Mouse (Mus musculus): Measurements from ENCODE around the gene Schip1. TPM values are rescaled to one million over a fixed set of nuclear protein-coding genes. Genes with fewer than 3 reads are reported as not detected.
A peak's percentile ranks its signal among the peaks of the same experiment; 100 is the strongest.

The Schip1 gene
- polyA plus RNA-seq, 1 experiment from 2014 or later, result 152 TPM

DNA sequence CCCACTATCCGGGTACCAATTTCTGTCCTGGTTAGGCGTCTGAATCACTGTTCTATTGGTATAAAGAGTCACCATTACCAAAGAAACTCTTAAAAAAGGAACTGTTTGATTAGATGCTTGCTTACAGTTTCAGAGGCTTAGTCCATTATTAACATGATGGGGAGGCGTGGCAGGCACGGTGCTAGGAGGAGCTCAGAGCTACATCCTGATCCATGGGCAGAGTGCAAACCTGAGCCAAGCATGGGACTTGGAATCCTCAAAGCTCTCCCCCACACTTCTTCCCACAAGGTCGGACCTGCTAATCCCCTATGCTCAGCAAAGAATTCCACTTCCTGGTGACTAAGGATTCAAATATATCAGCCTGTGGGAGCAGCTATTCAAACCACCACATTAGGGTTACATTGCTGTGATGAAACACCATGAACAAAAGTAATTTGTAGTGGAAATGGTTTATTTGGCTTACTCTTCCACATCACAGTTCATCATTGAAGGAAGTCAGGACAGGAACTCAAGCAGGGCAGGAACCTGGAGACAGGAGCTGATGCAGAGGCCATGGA, 604.9 kb downstream of the Schip1 start:
- 83% methylated on average over 5 of the region's 5 CpGs for WGBS
- H3K9ac ChIP-seq (replicated peaks; ENCODE audit: low read length), result no peak overlapping the region
- H3K9me3 ChIP-seq (ENCODE audit: control insufficient read depth, low read length), result no peaks in the 10 kb centered on the region
- DNase-seq (no peak), ATAC-seq (ENCODE audit: low FRiP score, low TSS enrichment) (no peak)
- H3K27me3 ChIP-seq (ENCODE audit: control insufficient read depth, insufficient read depth, low read length), result no peaks in the 10 kb centered on the region
- no peak overlapping the region for H3K27ac ChIP-seq (replicated peaks; ENCODE audit: low read depth, low read length)
- 0 out of 2 replicates have a peak, but pooled peaks cover 3% of the 10 kb centered on the region for H3K4me1 ChIP-seq (ENCODE audit: control insufficient read depth, insufficient read depth, low read length)
- no peaks in the 10 kb centered on the region for H3K36me3 ChIP-seq (ENCODE audit: control insufficient read depth, insufficient read depth, low read length)
- no peak overlapping the region for H3K4me3 ChIP-seq (replicated peaks; ENCODE audit: low read depth, low read length)
- H3K4me2 ChIP-seq (ENCODE audit: low read length), result no peak overlapping the region

DNA sequence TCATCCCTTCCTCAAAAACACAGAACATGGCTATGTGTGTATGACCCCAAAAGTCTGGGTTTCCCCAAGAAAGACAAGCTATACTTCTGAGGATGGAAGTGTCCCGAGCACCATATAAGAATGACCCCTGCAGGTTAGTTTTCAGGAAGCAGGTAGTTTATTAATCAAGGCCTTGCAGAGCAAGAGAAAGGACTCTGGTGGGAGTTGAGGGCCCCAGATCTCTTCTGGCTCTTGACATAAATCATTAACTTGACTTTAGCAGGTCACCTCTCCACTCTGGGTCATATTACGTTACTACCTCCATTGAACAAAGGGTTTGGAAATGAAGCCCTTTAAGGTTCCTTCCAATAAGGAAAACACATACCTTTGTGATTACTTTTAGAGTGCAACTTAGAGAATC, 610.1 kb downstream of the Schip1 start:
- Histone ChIP-seq H3K4me1 (ENCODE audit: control insufficient read depth, insufficient read depth, low read length) (no peaks in the 10 kb centered on the region), H3K4me2 (ENCODE audit: low read length) (no peak overlapping the region), H3K27me3 (ENCODE audit: control insufficient read depth, insufficient read depth, low read length) (no peaks in the 10 kb centered on the region), H3K27ac (replicated peaks; ENCODE audit: low read depth, low read length) (no peak overlapping the region), H3K36me3 (ENCODE audit: control insufficient read depth, insufficient read depth, low read length) (no peaks in the 10 kb centered on the region), H3K9ac (replicated peaks; ENCODE audit: low read length) (no peak overlapping the region), H3K4me3 (replicated peaks; ENCODE audit: low read depth, low read length) (no peak overlapping the region), H3K9me3 (ENCODE audit: control insufficient read depth, low read length) (no peaks in the 10 kb centered on the region)
- ATAC-seq (ENCODE audit: low FRiP score, low TSS enrichment), result no peak
- WGBS, result 86% methylated on average over 2 of the region's 2 CpGs
- DNase-seq, result no peak

DNA sequence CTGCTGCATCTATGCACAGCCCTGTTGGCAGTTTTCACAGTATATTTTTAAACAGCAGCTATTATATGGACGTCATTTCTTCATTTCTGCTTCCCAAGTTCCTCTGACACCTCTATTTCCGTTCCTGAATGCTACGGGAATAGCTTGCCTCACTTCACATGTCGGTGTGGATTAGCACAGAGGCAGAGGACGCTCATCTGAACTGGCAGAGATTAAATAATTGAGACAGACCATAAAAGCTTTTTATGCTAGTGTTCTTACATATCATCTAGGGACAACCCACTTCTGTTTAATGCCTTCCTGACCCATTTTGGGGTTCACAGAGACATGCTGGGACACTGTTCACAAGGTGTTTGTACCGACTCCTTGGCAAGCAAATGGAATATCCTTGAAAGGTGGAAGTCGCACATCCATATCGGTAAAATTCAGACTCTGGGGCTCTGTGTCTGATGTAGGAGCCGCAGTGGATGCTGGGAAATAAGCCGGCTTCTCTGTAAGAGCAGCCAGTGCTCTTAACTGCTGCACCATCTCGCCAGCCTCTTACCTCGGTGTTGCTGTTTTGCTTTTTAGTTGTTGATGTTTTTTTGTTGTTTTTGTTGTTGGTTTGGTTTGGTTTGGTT, 610.7 kb downstream of the Schip1 start:
- DNase-seq, result peak; percentile 46
- Histone ChIP-seq H3K9me3 (ENCODE audit: control insufficient read depth, low read length) (no peaks in the 10 kb centered on the region), H3K36me3 (ENCODE audit: control insufficient read depth, insufficient read depth, low read length) (no peaks in the 10 kb centered on the region), H3K4me1 (ENCODE audit: control insufficient read depth, insufficient read depth, low read length) (no peaks in the 10 kb centered on the region), H3K4me3 (replicated peaks; ENCODE audit: low read depth, low read length) (no peak overlapping the region), H3K4me2 (ENCODE audit: low read length) (no peak overlapping the region), H3K27me3 (ENCODE audit: control insufficient read depth, insufficient read depth, low read length) (no peaks in the 10 kb centered on the region), H3K27ac (replicated peaks; ENCODE audit: low read depth, low read length) (no peak overlapping the region), H3K9ac (replicated peaks; ENCODE audit: low read length) (no peak overlapping the region)
- no peak for ATAC-seq (ENCODE audit: low FRiP score, low TSS enrichment)
- 60% methylated on average over 12 of the region's 12 CpGs for WGBS

Other genes starting within 250 kb of the Schip1 start
- gene Iqcj, start 172.6 kb upstream of the Schip1 start, polyA plus RNA-seq (2014; fragmentation: Nextera tagmentation; extraction: Ambion mirVana), result 0.55 and 1.4 TPM in 2 replicates
- gene Iqschfp, start 172.6 kb upstream of the Schip1 start, polyA plus RNA-seq (2014; fragmentation: Nextera tagmentation; extraction: Ambion mirVana), result 4.9 and 7.6 TPM in 2 replicates